Mouse (Mus musculus): ENCODE results near the gene 3100002H09Rik. TPM values are rescaled to one million over a fixed set of nuclear protein-coding genes. Genes with fewer than 3 reads are reported as not detected.

Gene 3100002H09Rik
- total RNA-seq (2021): not detected
- long read RNA-seq, experiment 1: 0 reads
- long read RNA-seq, experiment 2: 0 reads

- no peak for DNase-seq
- intact Hi-C loops (cut with DNase I): no loop called here
Measured at GRCm38 (mm10) chr4:124610703-124611102, at the start of gene 3100002H09Rik. 3100002H09Rik (minus strand) TSS chr4:124610803.

GRCm38 (mm10) chr4:124659251-124660217 is 48.9 kb upstream of the 3100002H09Rik start:
- DNase-seq: peak in 1 of 2 experiments; percentile 14
- intact Hi-C loops (cut with DNase I): loop anchor here (5.0 kb wide), 2 partner anchors 432 to 702 kb away; no protein-coding TSS in a partner anchor

DNA sequence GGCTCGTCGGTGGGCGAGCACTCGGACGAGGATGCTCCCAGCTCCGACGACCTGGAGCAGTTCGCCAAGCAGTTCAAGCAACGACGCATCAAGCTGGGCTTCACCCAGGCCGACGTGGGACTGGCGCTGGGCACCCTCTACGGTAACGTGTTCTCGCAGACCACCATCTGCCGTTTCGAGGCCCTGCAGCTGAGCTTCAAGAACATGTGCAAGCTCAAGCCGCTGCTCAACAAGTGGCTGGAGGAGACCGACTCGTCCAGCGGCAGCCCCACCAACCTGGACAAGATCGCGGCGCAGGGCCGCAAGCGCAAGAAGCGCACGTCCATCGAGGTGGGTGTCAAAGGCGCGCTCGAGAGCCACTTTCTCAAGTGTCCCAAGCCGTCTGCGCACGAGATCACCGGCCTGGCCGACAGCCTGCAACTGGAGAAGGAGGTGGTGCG is 47.8 kb upstream of the 3100002H09Rik start:
- intact Hi-C loops (cut with DNase I): loop anchor here (5.0 kb wide), 1 partner anchor 431 kb away; no protein-coding TSS in a partner anchor
- no peak for DNase-seq

DNA sequence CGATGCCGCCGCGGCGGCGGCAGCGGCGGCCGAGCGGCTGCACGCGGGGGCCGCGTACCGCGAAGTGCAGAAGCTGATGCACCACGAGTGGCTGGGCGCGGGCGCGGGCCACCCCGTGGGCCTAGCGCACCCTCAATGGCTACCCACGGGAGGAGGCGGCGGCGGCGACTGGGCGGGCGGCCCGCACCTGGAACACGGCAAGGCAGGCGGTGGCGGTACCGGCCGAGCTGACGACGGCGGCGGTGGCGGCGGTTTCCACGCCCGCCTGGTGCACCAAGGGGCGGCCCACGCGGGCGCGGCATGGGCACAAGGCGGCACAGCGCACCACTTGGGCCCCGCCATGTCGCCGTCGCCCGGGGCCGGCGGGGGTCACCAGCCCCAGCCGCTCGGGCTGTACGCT is 47.2 kb upstream of the 3100002H09Rik start:
- DNase-seq: no peak
- intact Hi-C loops (cut with DNase I): loop anchor here (5.0 kb wide), 1 partner anchor 430 kb away; no protein-coding TSS in a partner anchor

- DNase-seq: peak; percentile 79 to 87
- intact Hi-C loops (cut with DNase I): loop anchor here (5.0 kb wide), 1 partner anchor 430 kb away; no protein-coding TSS in a partner anchor
Measured at GRCm38 (mm10) chr4:124656854-124657650, 46.4 kb upstream of the 3100002H09Rik start.

DNA sequence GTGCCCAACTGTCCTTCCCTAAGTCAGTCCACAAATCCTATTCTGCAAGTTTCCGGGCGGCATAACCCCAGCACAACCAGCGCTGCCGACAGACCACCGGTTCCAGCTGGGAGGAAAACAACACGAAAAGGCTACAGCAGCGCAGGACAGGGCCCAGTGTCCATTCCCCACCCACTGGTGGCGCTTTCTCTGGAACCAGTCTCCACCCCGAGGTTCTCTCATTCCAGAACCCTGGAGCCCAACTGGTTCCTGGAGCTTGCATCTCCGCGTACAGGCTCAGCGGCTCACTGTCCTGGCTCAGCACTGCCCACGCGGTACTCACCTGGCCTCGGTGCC is 45.9 kb upstream of the 3100002H09Rik start, which contains the start of gene Pou3f1:
Gene Pou3f1, plus strand, starts transcription at position 290 of the 336 bp plus-strand sequence.
- intact Hi-C loops (cut with DNase I): loop anchor here (5.0 kb wide), 1 partner anchor 429 kb away; no protein-coding TSS in a partner anchor
- no peak for DNase-seq

DNA sequence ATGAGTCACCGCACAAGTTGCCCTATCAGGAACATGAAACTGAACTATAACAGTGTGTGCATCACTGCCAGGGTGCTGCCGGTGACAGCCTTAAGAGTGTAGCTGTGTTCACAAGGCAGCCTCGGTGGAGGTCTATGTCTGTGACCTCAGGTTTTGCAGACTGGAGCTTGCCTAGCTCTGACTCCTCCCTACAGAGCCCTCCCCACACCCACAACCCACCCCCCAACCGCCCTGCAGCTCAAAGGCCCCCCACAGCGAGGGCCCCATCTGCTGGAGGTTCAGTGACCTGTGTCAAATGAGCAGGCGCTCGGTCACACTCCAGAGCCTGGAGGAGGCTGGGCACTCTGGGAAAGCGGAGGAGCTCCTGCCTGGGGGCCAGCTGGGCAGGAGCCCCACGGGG is 42.3 kb upstream of the 3100002H09Rik start:
- no peak for DNase-seq
- intact Hi-C loops (cut with DNase I): no loop called here

DNA sequence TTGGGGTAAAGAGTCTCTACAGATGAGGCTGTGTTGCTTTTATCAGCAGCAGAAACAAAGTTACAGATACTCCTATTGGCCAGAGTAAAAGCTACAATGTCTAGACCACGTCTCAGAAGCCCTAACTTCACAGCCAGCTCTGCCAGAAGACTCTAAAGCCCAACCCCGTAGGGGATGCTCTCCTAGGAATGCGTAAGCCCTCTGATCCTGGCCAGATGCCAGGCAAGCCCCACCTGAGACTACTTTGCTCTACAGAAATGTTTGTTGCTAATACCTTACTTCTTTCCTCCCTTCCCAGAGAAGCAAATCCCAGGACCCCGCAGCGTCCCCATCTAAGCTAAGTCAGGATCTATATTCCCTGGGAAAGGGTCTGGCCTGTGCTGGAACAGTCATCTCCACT is 37.3 kb upstream of the 3100002H09Rik start:
- intact Hi-C loops (cut with DNase I): no loop called here
- no peak for DNase-seq

DNA sequence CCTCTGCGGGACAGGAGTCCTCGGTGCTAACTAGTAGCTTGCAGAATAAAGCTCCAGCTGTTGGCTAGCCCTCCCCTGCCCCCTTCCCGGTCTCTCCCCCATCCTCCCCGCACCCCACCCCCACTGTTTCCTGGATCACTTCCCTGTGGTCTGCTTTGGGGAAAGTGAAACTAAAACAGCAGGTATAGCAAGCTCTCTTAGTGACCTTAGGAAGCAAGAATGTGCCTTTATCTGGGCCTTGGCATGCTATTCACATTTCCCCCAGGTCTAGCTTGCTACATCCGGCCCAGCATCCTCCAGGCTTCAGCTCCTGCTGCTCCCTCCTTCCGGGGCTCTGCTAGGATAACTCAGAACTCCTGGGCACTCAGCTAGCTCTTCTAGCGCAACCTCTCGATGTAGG is 36.0 kb upstream of the 3100002H09Rik start:
- DNase-seq: no peak
- intact Hi-C loops (cut with DNase I): no loop called here

GRCm38 (mm10) chr4:124644974-124645433 is 34.4 kb upstream of the 3100002H09Rik start:
- intact Hi-C loops (cut with DNase I): no loop called here
- DNase-seq: peak in 1 of 2 experiments; percentile 20

DNA sequence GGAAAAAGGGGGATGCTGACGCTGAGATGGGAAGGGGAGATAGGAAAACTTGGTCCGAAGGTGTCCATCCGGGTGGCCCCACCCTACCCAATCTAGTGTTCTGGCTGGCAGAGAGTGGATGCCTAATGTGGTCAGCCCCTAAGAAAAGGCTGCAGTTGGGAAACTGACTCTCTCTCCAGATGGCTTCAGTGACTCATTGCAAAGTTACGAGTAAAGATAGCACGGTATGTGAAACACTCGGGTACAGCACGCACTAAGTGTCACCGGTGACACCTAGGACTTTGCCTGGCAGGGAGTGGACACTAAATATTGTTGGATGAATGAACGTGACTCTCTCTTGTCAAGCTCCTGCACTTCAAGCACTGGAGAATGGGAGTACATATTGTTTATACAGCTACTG is 33.3 kb upstream of the 3100002H09Rik start:
- DNase-seq: no peak

DNA sequence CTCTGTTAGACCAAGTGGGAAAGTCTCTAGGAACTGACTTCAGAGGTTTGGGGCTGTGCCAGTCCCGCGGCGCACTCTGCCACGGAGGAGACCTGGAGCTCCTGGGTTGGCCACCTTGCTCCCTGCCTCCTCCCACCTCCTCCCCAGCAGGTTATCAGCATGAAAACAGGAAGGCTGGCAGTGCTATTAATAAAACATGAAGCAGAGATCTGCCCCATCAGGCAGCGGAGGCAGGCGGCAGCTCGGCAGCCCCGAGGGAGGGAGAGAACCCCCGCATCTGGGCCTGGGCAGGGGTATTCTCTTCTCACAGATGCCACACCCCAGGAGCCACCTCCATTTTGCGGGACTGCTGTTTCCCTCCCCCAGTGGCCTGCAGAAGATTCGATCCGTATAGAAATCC is 29.1 kb upstream of the 3100002H09Rik start:
- intact Hi-C loops (cut with DNase I): no loop called here
- no peak for DNase-seq

More for the DNA sequence above, 33.3 kb upstream of the 3100002H09Rik start:
- intact Hi-C loops (cut with DNase I): no loop called here

DNA sequence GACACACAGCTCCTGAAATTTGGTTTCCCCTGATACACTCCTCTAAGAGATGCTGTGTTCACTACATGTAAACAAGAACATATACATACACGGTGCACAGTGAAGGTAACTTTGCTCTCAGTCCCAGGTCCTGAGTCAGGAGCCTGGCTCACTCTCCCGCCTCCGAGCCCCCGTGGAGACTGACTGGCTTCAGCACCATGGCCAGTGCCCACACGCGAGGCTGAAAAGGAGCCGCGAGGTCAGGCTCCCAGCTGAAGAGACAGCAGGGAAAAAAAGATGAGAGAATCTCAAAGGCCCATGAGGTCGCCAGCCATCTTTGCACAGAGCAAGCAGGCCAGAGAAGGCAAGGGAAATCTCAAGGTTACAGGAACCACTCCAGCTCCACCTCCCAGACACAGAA is 22.7 kb upstream of the 3100002H09Rik start:
- DNase-seq: peak; percentile 58 to 70
- intact Hi-C loops (cut with DNase I): no loop called here

GRCm38 (mm10) chr4:124632856-124633255 is 22.3 kb upstream of the 3100002H09Rik start:
- no peak for DNase-seq

GRCm38 (mm10) chr4:124631456-124631855 is 20.9 kb upstream of the 3100002H09Rik start:
- DNase-seq: no peak
- intact Hi-C loops (cut with DNase I): no loop called here

More at GRCm38 (mm10) chr4:124632856-124633255, 22.3 kb upstream of the 3100002H09Rik start:
- intact Hi-C loops (cut with DNase I): no loop called here

DNA sequence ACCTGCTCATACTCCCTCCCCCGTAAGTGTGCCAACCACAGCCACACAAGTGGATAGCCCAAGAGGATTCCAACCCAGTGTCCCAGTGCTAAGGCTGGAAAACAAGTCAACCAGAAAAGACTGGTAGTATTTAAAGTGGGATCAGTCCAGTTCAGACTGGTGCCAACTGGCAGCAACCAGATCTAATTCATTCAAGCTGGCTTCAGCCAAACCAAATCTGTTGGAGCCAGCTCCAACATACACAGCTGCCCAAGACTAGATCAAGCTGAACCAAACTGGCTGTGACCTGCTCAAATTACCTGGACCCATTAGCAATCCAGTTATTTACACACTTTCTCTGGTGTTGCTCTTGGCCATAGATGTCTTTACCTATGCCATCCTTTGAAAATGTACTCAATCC is 16.2 kb upstream of the 3100002H09Rik start:
- no peak for DNase-seq
- intact Hi-C loops (cut with DNase I): no loop called here

GRCm38 (mm10) chr4:124624111-124624581 is 13.5 kb upstream of the 3100002H09Rik start:
- peak in 1 of 2 experiments; percentile 9 for DNase-seq
- intact Hi-C loops (cut with DNase I): no loop called here

DNA sequence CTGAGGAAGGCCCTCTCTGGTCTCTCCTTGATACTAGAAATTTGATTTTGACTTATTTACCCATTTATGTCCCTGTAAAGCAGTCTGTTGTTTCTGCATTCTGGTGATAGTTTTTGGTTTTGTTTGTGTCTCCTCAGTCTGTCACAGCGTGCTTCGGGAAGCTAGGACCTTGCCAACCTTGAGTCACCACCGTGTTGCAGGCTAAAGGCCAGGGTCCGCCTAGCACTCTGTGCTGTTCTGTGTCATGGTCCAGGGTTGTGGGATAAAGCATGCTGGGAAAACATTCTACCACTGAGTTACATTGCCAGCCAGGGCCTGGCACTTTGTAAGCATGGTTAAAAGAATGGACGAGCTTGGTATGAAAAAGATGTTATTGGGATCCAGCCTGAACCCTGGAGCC is 12.0 kb upstream of the 3100002H09Rik start:
- DNase-seq: no peak
- intact Hi-C loops (cut with DNase I): no loop called here

DNA sequence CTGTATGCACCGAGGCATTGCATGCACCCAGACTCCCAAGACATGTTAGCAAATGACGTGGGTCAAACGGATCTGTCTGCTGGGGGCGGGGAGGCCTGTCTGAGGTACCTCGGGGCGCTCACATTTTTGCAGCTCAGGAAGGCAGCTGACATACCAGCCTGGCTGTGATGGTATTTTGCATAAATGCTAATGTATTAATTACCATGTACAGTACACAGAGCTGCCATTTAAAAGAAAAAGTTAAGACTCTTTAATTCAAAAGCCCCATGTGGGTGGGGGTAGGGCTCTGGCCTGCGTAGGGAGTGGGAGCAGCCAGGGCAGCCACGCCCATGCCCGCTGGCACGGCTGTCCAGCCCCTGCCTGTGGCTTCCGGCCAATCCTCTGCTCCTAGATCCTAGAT is 10.8 kb upstream of the 3100002H09Rik start:
- intact Hi-C loops (cut with DNase I): no loop called here
- no peak for DNase-seq

- DNase-seq: no peak
- intact Hi-C loops (cut with DNase I): no loop called here
Measured at GRCm38 (mm10) chr4:124618599-124618998, 8.0 kb upstream of the 3100002H09Rik start.
